Mouse (Mus musculus) kidney, postnatal 25 days (tissue): Measurements from ENCODE around the gene Sesn2.
A peak's percentile ranks its signal among the peaks of the same experiment; 100 is the strongest.

Experiments
- DNase-seq, 2 experiments: peaks; one replicate each; pipeline ENCODE4 v3.0.0; 2021; ENCODE audit warnings: mixed read lengths in 2 of 2

Sesn2 gene

GRCm38 (mm10) chr4:132477833-132478232 is 32.5 kb downstream of the Sesn2 start:
- DNase-seq, result no peak

GRCm38 (mm10) chr4:132475895-132476878 is 34.1 kb downstream of the Sesn2 start:
- peak; percentile 43 to 75 for DNase-seq

- DNase-seq, result peak; percentile 87 to 96
Measured at GRCm38 (mm10) chr4:132474631-132475030, 35.7 kb downstream of the Sesn2 start.

GRCm38 (mm10) chr4:132473411-132473810 is 36.9 kb downstream of the Sesn2 start:
- DNase-seq, result no peak

- peak; percentile 55 to 76 for DNase-seq
Measured at GRCm38 (mm10) chr4:132469873-132470272, 40.4 kb downstream of the Sesn2 start.

GRCm38 (mm10) chr4:132464255-132464613 is 46.1 kb downstream of the Sesn2 start:
- DNase-seq, result no peak

GRCm38 (mm10) chr4:132463430-132464254 is 46.7 kb downstream of the Sesn2 start, which contains the start of gene Med18:
Med18 (minus strand) TSS chr4:132463921.
- peak; percentile 95 to 97 for DNase-seq

GRCm38 (mm10) chr4:132462836-132463235 is 47.5 kb downstream of the Sesn2 start:
- no peak for DNase-seq

- no peak for DNase-seq
Measured at GRCm38 (mm10) chr4:132460225-132460624, 50.1 kb downstream of the Sesn2 start.

- no peak for DNase-seq
Measured at GRCm38 (mm10) chr4:132455561-132455960, 54.7 kb downstream of the Sesn2 start.

GRCm38 (mm10) chr4:132455146-132455545 is 55.2 kb downstream of the Sesn2 start:
- DNase-seq, result peak; percentile 22 to 62

GRCm38 (mm10) chr4:132454216-132454615 is 56.1 kb downstream of the Sesn2 start:
- no peak for DNase-seq

GRCm38 (mm10) chr4:132449778-132450177 is 60.5 kb downstream of the Sesn2 start:
- DNase-seq, result no peak

GRCm38 (mm10) chr4:132446105-132446504 is 64.2 kb downstream of the Sesn2 start:
- DNase-seq, result peak; percentile 23 to 56

GRCm38 (mm10) chr4:132444516-132444915 is 65.8 kb downstream of the Sesn2 start:
- no peak for DNase-seq
